In the genomic region with DNA sequence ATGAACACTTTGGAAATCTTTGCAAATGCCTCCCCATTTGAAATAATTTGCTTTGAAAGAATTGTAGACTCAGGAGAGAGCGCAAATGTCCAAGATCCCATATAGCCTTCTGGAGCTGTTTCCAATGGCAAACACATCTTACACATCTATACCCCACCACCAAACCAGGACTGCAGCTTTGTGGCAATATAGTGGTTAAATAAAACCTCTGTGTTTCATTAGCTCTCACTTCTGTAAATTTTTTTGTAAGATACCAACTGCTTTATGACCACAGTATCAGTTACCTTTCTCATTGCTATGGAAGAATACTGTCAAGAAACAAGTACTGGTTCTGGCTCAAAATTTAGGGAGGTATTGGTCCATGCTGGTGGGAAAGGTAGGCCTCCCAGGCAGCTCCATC, we compare ENCODE assay signal across 25 mouse cellular contexts. TPM values are rescaled to one million over a fixed set of nuclear protein-coding genes. Genes with fewer than 3 reads are reported as not detected.
DNase-seq lines count a peak whose midpoint lies in the region; ATAC-seq lines count a peak whose summit lies in the region.
"Had no signal": no experiment of that assay in that cellular context is flagged by ENCODE, and none has a peak within 500 bp of the region (broad histone marks: within the 10 kb centered on the region; RNA-seq: fewer than 3 reads in every experiment).

No protein-coding gene starts in this region.

- no peak for DNase-seq in cerebellum, postnatal 4 days (ENCODE audit: low spot score in 2 of 2)
- no peak for DNase-seq in adrenal gland, postnatal 25 days
- DNase-seq in gastrocnemius, postnatal 4 days (ENCODE audit: low spot score in 2 of 2): no peak
- no peak for DNase-seq in MN1 (ENCODE audit: low spot score)
- DNase-seq: adrenal gland, adult 2 months; adrenal gland, adult 8-10 months; adrenal gland, postnatal 10 days; adrenal gland, postnatal 14 days; adrenal gland, postnatal 36 days; B cell, adult 2 months; cerebellum, adult 11 months; cerebellum, adult 11-12 months; cerebellum, adult 18-20 months; cerebellum, adult 2 months had no signal

- ATAC-seq in common myeloid progenitor, adult 5-6 weeks (replicated peaks; ENCODE audit: low read depth, poor library complexity, severe bottlenecking): 0 out of 2 replicates have a peak, but pooled peaks have one; percentile 47
- ATAC-seq in granulocyte monocyte progenitor cell, adult 5-6 weeks (replicated peaks; ENCODE audit: poor library complexity, severe bottlenecking): peak; percentile 63
- peak; percentile 52 for ATAC-seq in megakaryocyte, adult 5-6 weeks (ENCODE audit: poor library complexity, severe bottlenecking)
- ATAC-seq in megakaryocyte progenitor cell, adult 5-6 weeks (replicated peaks; ENCODE audit: poor library complexity): peak; percentile 52; the same call in 1 of the 2 replicates
- ATAC-seq: activated CD4-positive, CD25-positive, alpha-beta regulatory T cell, adult 4 months; CD4-positive, CD25-positive, alpha-beta regulatory T cell, adult 4 months; Patski had no signal

RNA-seq across cellular contexts. Expression of a gene that starts 1.0 kb away (rescaled TPM):
- not detected in 2 replicates for total RNA-seq in common myeloid progenitor, adult 5-6 weeks (2017)
- total RNA-seq in granulocyte monocyte progenitor cell, adult 5-6 weeks (2014; fragmentation: Nextera tagmentation): not detected in 2 replicates
- not detected in 2 replicates for total RNA-seq in granulocyte monocyte progenitor cell, adult 5-6 weeks (2017)
- not detected in 2 replicates for total RNA-seq in megakaryocyte, adult 5-6 weeks (2015)
- not detected in 2 replicates for total RNA-seq in megakaryocyte, adult 5-6 weeks (2017)
- not detected in 2 replicates for total RNA-seq in megakaryocyte progenitor cell, adult 5-6 weeks (2015)
- not detected in 2 replicates for total RNA-seq in megakaryocyte progenitor cell, adult 5-6 weeks (2017)
- total RNA-seq in adrenal gland, postnatal 25 days (2021): not detected in 2 replicates
- not detected for total RNA-seq in gastrocnemius, postnatal 4 days (2021)
- total RNA-seq: adrenal gland, adult 18-20 months; adrenal gland, adult 2 months; adrenal gland, adult 8-10 months; adrenal gland, postnatal 10 days; adrenal gland, postnatal 14 days; adrenal gland, postnatal 36 days; CH12.LX; ES-E14; MEL had no signal

RNA-seq across cellular contexts. Expression of a gene that starts 46.9 kb away (rescaled TPM):
- total RNA-seq in common myeloid progenitor, adult 5-6 weeks (2017): 1.1 and 10.4 TPM in 2 replicates
- total RNA-seq in granulocyte monocyte progenitor cell, adult 5-6 weeks (2014; fragmentation: Nextera tagmentation): 0.88 and 2.6 TPM in 2 replicates
- total RNA-seq in granulocyte monocyte progenitor cell, adult 5-6 weeks (2017): 0.78 TPM in 1 of 2 replicates, not detected in the other
- total RNA-seq in megakaryocyte, adult 5-6 weeks (2015): 4.3 and 4.8 TPM in 2 replicates
- 6.6 and 9.4 TPM in 2 replicates for total RNA-seq in megakaryocyte, adult 5-6 weeks (2017)
- 0.17 TPM in 1 of 2 replicates, not detected in the other for total RNA-seq in megakaryocyte progenitor cell, adult 5-6 weeks (2015)
- 0.98 and 2.4 TPM in 2 replicates for total RNA-seq in megakaryocyte progenitor cell, adult 5-6 weeks (2017)
- 4.9 and 5.4 TPM in 2 replicates for total RNA-seq in adrenal gland, postnatal 25 days (2021)
- 100 to 1,000 TPM; 228 to 257 TPM for total RNA-seq in gastrocnemius, postnatal 4 days (2021)

RNA-seq across cellular contexts. Expression of a gene that starts 49.3 kb away (rescaled TPM):
- 42.8 and 46.9 TPM in 2 replicates for total RNA-seq in common myeloid progenitor, adult 5-6 weeks (2017)
- 17.2 and 20.9 TPM in 2 replicates for total RNA-seq in granulocyte monocyte progenitor cell, adult 5-6 weeks (2014; fragmentation: Nextera tagmentation)
- total RNA-seq in granulocyte monocyte progenitor cell, adult 5-6 weeks (2017): 41.2 and 43.1 TPM in 2 replicates
- total RNA-seq in megakaryocyte, adult 5-6 weeks (2015): 52.0 and 52.9 TPM in 2 replicates
- total RNA-seq in megakaryocyte, adult 5-6 weeks (2017): 79.9 and 82.0 TPM in 2 replicates
- total RNA-seq in megakaryocyte progenitor cell, adult 5-6 weeks (2015): 27.0 and 30.0 TPM in 2 replicates
- 40.4 and 44.8 TPM in 2 replicates for total RNA-seq in megakaryocyte progenitor cell, adult 5-6 weeks (2017)
- 62.2 and 65.1 TPM in 2 replicates for total RNA-seq in adrenal gland, postnatal 25 days (2021)
- total RNA-seq in gastrocnemius, postnatal 4 days (2021): 10 to 100 TPM; 90.2 to 96.8 TPM

Comparison
In these comparisons a context has a peak if more than half of its experiments do, and no peak if none do; other contexts are left out.
1. RNA of a gene that starts 46.9 kb away (total RNA-seq): 228 to 257 TPM in gastrocnemius, postnatal 4 days; 4.3 to 9.4 TPM in megakaryocyte, adult 5-6 weeks, 4.9 to 5.4 TPM in adrenal gland, postnatal 25 days, 0.78 to 2.6 TPM in granulocyte monocyte progenitor cell, adult 5-6 weeks, 0.17 to 2.4 TPM in megakaryocyte progenitor cell, adult 5-6 weeks and 1.1 to 10.4 TPM in common myeloid progenitor, adult 5-6 weeks; every median in the first group is over 10 times any median in the second.
2. Peak in every context shown above with its lines, with median percentiles within 50 percentile points of each other: ATAC-seq.